ENCODE assay signal across 37 mouse cellular contexts in genomic region chr13:64076074-64076473, GRCm38 (mm10). TPM values are rescaled to one million over a fixed set of nuclear protein-coding genes. Genes with fewer than 3 reads are reported as not detected.
"Had no signal": no experiment of that assay in that cellular context is flagged by ENCODE, and none has a peak within 500 bp of the region (broad histone marks: within the 10 kb centered on the region; RNA-seq: fewer than 3 reads in every experiment).

No protein-coding gene starts in this region.

- H3K27ac ChIP-seq: heart, adult 2 months; heart, embryonic 13.5 days; heart, embryonic 15.5 days; hindbrain, embryonic 10.5 days; hindbrain, embryonic 12.5 days; hindbrain, embryonic 14.5 days; intestine, embryonic 15.5 days; layer of hippocampus, adult 2 months; left cerebral cortex, adult 2 months; limb, embryonic 13.5 days; limb, embryonic 15.5 days; liver, embryonic 12.5 days had no signal

- H3K36me3 ChIP-seq: heart, embryonic 13.5 days; heart, embryonic 15.5 days; hindbrain, embryonic 10.5 days; hindbrain, embryonic 12.5 days; intestine, embryonic 15.5 days; limb, embryonic 13.5 days; limb, embryonic 15.5 days; liver, embryonic 12.5 days had no signal

- DNase-seq: gastrocnemius, postnatal 14 days; gastrocnemius, postnatal 36 days; heart, adult 11 months; heart, adult 2 months; heart, postnatal 14 days; heart, postnatal 36 days; kidney, adult 18-20 months; kidney, adult 8-10 months; kidney, postnatal 10 days; kidney, postnatal 25 days; kidney, postnatal 4 days; left cerebral cortex, postnatal 4 days had no signal

- H3K27me3 ChIP-seq: heart, embryonic 13.5 days; heart, embryonic 15.5 days; hindbrain, embryonic 12.5 days; intestine, embryonic 15.5 days; limb, embryonic 13.5 days; limb, embryonic 15.5 days; liver, embryonic 12.5 days had no signal

- H3K4me3 ChIP-seq: heart, adult 2 months; heart, embryonic 13.5 days; heart, embryonic 15.5 days; hindbrain, embryonic 10.5 days; hindbrain, embryonic 12.5 days; intestine, embryonic 15.5 days; layer of hippocampus, adult 2 months; left cerebral cortex, adult 2 months; limb, embryonic 13.5 days; limb, embryonic 15.5 days; liver, embryonic 12.5 days had no signal

- H3K4me1 ChIP-seq: limb, embryonic 15.5 days; liver, embryonic 12.5 days had no signal

- H3K4me2 ChIP-seq: heart, embryonic 11.5 days; heart, embryonic 13.5 days; heart, embryonic 15.5 days; hindbrain, embryonic 12.5 days; hindbrain, embryonic 14.5 days; intestine, embryonic 15.5 days; limb, embryonic 13.5 days; limb, embryonic 15.5 days; liver, embryonic 12.5 days had no signal

- ATAC-seq: hindbrain, embryonic 16.5 days; inflammation-experienced regulatory T-cells, adult 6 months; intestine, embryonic 15.5 days; intestine, postnatal 0 days; liver, embryonic 12.5 days had no signal

- H3K9me3 ChIP-seq: heart, embryonic 13.5 days; heart, embryonic 15.5 days; hindbrain, embryonic 10.5 days; hindbrain, embryonic 12.5 days; intestine, embryonic 15.5 days; limb, embryonic 13.5 days; limb, embryonic 15.5 days; liver, embryonic 12.5 days had no signal

- H3K9ac ChIP-seq: heart, embryonic 13.5 days; heart, embryonic 15.5 days; hindbrain, embryonic 12.5 days; hindbrain, embryonic 14.5 days; intestine, embryonic 15.5 days; limb, embryonic 13.5 days; limb, embryonic 15.5 days; liver, embryonic 12.5 days had no signal

RNA-seq across cellular contexts. Expression of gene Hsd17b3, which starts 13.0 kb away (rescaled TPM):
- total RNA-seq: gastrocnemius, adult 18-20 months; gastrocnemius, adult 8-10 months; gastrocnemius, postnatal 14 days; gastrocnemius, postnatal 36 days; heart, adult 2 months; heart, postnatal 14 days; heart, postnatal 36 days; layer of hippocampus, adult 2 months; layer of hippocampus, postnatal 10 days; layer of hippocampus, postnatal 25 days; left cerebral cortex, adult 2 months; left cerebral cortex, postnatal 10 days; left cerebral cortex, postnatal 25 days had no signal
- polyA plus RNA-seq: heart, adult 2 months; heart, embryonic 11.5 days; heart, embryonic 13.5 days; heart, embryonic 15.5 days; heart, postnatal 0 days; hindbrain, embryonic 10.5 days; hindbrain, embryonic 12.5 days; hindbrain, embryonic 14.5 days; hindbrain, embryonic 16.5 days; inflammation-experienced regulatory T-cells, adult 6 months; intestine, embryonic 15.5 days; kidney, embryonic 14.5 days; kidney, embryonic 16.5 days; limb, embryonic 11.5 days; limb, embryonic 13.5 days; limb, embryonic 15.5 days; liver, embryonic 12.5 days had no signal
